Mouse (Mus musculus) spleen, postnatal 36 days (tissue): ENCODE results near the gene Hmg20a.
"Not testable (repeated sequence)": the region's sequence is repeated elsewhere in the genome, so short reads cannot be mapped to it uniquely, and the experiment has no call there.

Experiments used
- DNase-seq, 2 experiments: peaks; one replicate each; pipeline ENCODE4 v3.0.0; 2022; ENCODE audit warnings: low spot score in 2 of 2, mixed read lengths in 1 of 2

Hmg20a gene

DNA sequence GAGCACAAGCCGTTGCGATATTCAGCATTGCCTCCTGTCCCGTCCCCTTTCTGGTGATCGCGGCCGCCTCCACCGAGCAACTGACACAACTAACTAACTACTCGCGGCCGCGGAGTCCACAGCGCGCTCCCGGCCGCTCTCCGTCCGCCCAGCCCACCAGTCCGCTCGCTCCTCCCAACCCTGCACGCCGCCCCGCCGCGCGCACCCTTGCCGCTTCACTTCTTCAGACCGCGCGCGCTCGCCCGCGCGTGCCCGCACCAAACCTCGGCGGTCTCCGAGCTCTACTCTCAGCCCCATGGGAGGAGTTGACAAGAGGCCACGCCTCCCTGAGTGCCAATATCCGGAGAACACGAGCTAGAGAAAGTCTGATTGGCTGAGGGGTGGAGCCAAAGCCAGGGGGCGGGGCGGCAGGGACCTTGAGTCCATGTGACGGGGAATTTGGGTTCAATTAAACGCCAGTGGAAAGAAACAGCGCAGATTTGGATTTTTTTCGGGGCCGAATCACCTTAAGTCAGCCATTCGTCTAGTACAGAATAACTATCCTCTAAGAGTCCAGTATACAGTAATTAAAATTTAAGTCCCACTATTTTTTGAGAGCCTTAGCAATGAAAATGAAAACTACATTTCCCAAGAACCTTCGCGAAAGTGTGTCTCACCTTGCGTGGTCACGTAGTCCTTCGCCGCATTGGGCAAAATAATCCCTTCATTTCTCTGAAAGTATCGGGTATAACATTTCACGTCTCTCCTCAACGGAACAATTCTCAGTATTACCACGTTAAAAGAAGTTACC, at the start of gene Hmg20a, which contains the start of gene Peak1:
Gene Hmg20a (plus strand): TSS at position 662 of the 790 bp plus-strand sequence.
Gene Peak1 (minus strand): TSS at position 120 of the 790 bp plus-strand sequence.
- DNase-seq, result peak; percentile 100

DNA sequence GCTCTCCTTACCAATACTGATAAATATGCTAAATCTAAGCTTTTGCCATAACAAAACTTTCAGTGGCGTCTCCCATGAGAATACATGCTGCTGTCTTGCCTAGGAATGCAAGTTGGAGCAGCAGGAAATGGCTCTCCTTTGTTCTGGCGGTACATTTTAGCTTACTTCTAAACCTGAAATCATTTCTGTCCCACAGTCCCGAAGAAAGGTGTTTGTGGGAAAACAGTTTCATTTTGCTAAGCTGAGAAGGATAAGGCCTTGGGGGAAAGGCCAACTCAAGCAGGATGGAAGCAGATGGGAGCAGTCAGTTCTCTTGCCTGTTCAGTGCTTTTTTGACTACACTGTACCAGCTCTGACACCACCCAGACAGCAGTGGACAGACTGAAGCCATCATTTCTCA, 49.6 kb upstream of the Hmg20a start:
- DNase-seq, result no peak

DNA sequence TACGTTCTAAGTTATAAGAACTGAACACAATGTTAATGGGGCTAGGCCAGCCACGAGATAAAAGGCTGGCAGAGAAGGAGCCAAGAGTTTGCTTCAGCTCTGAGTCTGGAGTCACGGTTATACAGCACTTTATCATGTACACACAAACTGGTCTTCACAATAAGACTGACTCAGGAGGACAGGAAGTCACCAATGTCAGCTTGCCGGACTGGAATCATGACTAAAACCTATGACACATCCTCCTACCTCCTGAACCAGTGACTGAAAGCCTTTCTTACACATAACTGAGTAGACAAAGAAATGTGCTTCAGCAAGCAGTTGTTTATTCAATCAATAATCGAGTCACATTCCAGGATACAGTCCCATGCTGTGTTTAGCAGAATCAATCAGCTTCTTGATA, 47.7 kb upstream of the Hmg20a start:
- DNase-seq, result no peak

DNA sequence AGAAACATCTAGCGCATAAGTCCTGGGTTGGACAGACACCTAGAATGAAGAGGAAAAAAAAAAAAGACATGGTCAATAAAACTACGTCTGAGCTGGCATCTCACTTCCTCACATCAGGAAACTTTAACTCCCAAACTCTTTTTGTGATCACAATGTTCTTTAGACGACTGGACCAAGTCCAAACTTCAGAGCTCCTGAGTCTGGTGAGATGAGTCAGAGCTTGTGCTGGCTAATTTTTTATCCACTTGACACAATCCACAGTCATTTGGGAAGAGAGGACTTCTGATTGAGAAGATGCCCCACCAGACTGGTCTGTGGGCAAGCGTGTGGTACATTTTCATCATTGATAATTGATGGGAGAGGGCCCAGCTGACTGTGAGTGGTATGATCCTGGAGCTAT, 44.0 kb upstream of the Hmg20a start:
- DNase-seq, result no peak

DNA sequence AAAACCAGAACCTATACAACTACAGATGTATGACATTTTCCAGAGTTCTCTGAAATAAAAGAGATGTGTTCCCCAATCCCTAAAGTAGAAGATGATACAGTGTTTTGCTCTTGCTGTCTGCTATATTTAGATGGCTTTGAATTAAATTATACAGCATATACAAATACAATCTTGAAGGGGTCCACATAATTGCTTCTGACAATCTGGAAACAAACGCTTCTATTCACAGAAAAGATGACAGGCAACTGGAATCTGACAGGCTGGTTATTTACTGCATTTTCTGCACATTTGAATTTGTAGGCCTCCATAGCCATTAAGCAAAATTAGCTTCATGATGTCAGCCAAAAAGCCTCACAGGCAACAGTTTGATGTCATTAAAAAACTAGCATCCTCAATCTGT, 35.6 kb upstream of the Hmg20a start:
- no peak for DNase-seq

DNA sequence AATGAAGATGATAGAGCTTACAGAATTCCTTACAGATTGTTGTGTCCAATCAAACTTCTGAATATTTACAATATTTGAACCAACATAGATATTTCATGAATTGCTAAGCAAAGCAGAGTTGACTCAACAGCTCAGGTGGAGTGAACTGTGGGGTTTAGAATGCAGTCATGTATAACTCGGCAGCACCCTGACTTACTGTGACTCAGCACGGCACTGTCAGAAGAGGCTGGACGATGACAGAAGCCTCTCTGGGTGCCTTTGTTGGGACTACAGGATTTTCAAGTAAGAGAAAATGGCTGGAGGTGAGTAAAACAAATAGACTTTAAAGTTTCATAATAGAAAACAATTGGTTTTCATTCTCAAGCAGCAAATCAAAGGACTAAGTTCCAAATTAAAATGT, 25.6 kb upstream of the Hmg20a start:
- no peak for DNase-seq

DNA sequence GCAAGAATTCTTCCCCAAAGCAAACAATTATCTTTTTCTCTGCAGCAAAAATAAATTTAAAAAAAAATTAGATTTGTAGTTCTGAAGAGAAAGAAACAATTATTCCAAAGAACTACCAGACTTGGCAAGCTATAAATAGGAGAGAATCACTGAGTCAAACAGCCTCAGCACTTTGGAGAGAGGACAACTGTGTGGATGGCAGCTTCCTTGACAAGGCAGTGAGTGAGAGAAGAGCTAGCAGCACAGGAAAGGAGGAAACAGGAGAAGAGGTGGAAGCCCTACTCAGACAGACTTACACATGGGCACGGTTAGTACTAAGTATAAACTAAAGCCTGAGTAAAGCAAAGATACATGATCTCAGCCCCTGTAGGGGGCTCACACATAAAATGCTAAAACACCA, 22.1 kb upstream of the Hmg20a start:
- DNase-seq, result no peak

DNA sequence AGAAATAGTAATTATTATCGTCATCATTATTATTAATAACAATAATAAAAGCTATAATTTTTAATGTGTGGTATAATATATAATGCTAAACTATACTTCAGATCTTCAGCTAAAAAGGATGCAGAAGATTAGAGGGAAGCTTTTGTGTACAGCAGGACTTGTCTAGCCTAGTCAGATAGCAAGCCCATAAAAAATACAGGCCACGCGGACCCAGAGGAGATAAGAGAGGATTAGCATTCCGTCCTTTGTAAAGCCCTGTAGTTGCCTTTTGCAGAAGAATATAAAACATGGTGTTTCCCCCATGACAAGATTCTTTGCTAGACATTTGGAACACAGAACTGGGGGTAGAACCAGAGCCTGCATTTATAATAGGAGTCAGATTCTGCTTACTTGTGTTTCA, 13.8 kb upstream of the Hmg20a start:
- no peak for DNase-seq

DNA sequence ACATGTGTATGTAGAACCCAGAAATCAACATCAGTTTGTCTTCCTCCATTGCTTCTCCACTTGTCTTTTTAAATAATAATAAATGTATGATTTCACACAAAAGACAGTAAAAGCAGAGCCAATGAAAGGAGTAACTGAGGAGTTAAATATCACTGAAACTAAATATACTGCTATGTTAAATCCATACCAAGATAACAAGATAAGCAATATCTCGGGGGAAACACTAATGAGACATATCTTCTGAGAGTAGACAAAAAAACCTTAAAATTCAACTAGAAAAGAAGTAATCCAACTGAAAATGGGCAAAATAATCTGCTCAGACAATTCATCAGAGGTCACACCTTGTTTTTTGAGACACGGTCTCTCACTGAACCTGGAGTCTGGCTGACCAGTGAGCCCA, 8.5 kb upstream of the Hmg20a start:
- no peak for DNase-seq

DNA sequence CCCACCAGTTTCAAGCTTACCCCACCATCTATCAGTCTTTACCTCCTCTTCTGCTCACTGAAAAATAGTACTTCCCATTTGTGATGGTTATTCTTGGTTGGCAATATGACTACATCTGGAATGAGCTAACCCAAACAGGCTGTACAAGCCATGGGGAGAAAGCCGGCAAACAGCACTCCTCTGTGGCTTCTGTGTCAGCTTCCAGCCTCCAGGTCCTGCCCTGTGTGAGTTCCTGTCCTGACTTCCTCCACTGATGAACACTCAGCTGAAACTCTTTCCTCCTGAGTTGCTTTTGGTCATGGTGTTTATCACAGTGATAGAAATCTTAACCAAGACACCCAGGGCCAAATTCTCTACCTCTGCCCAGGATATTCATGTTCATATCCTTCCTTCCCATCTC, 5.7 kb upstream of the Hmg20a start:
- DNase-seq, result no peak

DNA sequence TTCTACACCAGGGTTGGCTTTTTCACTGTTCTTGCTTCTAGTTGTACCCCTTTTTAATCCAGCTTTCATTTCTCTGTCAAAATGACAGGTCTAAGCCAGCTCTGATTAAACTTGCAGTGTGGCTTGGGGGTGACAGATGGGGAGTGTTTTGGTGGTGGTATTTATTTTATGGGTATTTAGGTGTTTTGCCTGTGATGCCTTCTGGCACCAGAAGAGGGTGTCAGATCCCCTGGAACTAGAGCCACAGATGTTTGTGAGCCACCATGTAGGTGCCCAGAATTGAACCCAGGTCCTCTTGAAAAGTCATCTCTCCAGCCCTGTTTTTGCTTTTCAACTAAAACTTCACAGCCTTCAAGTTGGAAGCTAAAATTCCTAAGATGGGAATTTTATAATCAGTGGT, 4.1 kb upstream of the Hmg20a start:
- DNase-seq, result no peak

DNA sequence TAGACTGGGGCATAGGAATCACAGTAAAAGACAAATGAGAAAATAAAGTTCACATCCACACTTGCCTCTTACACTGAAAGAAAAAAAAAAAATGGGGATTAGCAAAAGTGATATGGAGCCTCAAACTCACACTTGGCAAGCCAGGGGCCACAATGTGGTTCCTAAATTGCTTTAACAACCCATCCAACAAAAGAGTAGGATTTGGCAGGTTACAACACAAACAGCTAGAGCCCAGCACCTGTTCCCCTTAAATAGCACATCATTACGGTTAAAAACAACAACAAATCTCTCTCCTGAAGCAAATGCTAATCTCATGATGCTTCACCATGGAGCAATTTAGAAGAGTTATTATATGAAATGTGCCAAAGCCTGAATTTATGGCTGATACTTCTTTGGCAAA, 3.0 kb upstream of the Hmg20a start:
- DNase-seq, result no peak

DNA sequence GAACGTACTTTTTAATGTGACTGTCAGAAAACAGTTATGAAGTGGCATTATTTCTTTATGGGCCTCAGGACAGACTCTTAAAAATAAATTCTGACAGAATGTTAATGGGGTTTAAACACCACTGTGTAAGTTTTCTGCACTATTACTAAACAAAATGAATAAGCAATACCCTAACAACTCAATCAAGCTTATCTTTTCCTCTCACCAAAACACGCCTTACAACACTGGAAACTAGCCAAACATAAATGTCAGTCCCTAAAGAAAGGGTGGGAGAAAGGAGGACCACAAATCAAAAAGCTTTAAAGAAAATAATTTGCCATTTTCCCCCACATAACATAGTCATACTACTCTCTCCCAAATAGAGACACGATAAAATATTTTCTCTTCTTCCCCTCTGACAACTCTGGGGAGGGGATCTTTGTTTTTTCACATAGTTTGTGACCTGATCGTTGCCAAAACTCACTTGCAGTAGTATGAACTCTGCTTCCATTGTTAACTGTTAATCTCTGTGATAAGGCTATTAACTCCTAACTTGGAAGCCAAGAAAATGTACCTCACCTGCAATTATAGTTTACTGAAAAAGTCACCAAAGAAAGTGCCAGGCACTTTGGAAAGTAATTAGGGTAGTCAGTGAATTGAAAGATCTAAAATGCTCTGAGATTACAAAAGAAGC, 2.3 kb upstream of the Hmg20a start:
- DNase-seq, result no peak

DNA sequence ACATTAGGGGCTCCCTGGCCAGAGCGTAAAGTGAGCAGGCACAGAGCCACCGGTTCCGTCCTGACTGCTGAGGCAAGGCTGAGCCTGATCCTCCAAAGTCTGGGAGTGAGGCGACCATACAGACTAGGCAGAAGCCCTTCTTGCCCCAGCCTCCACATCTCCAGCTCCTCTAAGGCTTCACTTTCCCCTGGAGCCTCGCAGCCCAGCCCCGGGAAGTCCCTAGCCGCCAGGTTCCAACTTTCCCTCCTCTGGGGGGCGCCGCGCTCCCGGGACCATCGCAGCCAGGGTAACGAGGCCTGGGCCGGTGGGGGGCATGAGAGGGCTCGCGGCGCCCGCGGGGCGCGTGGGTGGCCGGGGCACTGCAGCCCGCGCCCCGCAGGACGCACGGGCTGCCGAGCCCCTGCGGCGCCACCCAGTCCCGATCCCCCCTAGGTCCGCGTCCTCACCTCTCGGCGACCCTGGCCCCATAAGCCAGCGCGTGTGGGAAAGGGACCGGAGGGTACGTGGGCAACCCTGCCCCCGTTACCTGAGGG, 928 bp upstream of the Hmg20a start:
- DNase-seq, result peak; percentile 79 to 83

DNA sequence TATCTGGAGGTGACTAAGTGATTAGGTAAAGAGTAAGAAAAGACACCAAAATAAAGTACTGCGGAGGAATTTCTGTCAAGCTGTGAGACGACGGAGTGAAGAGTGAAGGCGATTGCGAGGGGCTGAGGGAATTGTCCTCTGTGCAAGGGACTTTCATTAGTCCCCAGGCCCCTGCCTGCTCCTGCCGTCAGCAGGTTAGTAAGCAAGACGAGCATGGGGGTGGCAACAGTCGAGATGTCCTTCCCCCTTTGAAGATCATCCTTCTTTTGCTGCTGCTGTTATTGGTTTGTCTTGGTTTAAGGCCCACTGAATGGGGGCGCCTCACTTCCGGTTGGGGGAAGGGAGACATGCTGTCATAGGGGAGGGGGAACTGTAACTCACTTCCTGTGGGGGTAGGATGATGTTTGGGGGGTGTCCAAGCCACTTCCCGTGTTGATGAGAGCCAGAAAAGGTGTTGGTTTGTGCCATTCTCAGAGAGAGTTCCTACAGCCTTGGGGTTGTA, 380 bp downstream of the Hmg20a start:
- DNase-seq, result peak; percentile 86 to 90

DNA sequence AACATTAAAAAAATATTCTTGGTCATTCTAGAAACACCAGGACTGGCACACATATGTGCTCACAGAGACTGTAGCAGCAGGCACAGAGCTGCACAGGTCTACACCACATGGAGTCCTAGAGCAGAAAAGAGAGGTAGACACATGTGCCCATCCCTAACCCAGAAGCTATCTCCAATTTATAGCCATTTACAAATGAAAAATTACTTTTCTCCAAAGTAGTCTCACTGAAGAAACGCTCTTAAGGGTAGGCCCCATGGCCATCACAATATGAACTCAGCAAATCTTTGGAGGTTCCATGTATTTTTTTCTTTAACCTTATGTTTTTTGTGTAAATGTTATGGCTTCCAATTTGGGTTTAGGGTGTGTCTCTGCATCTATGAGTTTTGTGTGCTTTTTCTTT, 1.8 kb downstream of the Hmg20a start:
- DNase-seq, result no peak

DNA sequence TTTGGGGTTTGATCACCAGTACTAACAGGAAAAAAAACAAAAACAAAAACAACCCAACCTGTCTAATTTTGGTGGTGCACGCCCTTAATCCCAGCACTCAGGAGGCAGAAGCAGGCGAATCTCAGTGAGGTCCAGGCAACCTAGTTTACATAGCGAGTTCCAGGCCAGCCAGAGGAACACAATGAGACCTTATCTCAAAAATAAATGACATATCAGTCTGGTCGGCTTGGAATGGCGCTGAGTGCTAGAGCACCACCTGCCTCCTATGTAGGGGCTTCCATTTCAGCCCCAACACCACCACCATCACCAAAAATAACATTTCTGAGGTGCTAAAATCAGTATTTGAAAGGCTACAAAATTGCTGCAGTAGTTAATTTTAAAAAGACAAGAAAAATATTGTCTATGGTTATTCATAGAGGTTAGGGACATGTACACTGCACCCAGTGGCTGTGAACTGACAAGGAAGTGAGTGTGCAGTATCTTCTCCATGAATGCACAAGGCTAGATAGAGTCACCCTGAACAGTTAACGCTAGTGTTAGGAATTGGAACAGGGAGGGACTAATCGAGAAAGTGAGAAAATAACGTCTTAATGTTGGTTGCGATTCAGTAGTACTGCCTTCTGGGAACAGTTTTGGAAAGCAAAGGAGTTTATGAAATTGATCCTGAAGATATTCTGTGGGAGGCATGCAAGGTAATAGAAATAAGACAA, 2.6 kb downstream of the Hmg20a start:
- no peak for DNase-seq

DNA sequence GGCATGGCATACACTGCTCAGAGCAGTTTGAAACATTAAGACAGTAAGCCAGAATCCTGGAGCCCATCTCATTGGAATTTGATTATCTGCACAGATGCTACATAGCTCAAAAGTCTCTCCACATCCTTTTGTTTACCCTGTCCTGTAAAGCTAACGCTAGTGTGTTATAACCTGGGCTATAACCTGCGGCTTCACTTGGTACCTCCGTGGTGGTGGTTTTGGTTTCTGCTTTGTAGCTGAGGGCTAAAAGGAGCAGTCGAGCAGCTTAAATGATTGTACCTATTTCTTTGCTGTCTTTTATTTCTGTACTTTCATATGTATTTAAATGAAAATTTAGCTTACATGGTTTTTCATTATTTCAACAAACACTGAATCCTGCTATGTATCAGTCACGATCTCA, 3.6 kb downstream of the Hmg20a start:
- peak in 1 of 2 experiments; percentile 6 for DNase-seq

DNA sequence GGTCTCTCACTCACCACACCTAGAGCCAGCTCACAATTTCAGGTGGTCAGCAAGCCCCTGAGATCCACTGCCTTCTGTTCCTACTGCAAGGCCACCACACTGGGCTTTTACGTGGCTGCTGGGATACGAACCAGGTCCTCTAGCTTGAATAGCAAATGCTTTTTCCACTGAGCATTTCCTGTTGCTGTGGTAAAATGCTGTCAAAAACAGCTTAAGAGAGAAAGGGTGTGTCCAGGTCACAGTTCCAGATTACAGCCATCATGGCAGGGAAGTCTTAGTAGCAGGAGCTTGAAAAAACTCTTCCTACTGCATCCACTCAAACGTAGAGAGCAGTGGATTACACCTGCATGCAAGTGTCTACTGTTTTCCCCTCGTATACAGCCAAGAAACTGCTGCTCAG, 6.5 kb downstream of the Hmg20a start:
- DNase-seq, result no peak

DNA sequence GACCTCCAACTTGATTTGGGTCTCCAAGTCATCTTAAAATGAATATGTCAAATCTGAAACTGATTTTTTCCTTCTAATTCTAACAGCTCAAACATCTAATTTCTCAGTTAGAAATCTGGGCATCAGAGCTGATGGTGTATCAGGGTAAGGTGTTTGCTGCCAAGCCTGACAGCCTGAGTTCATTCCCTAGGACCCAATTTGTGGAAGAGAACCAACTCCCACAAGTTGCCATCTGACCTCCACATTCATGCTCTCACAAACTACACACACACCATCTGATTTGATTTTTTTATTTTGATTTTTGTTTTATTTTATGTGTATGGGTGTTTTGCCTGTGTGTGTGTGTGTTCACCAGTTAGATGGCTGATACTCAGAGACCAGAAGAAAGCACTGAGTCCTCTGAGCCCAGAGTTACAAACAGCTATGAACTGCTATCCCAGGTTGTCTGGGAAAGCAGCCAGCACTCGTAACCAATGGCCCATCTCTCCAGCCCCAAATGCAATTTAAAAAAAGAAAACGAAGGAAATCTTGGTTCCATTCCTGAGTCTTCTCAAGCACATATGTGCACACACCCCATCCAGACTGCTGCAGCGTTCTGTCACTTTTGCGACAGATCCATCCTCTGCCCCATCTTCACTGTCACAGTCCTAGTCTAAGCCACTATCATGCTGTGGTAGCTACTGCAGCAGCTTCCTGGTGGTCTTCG, 17.6 kb downstream of the Hmg20a start:
- no peak for DNase-seq

DNA sequence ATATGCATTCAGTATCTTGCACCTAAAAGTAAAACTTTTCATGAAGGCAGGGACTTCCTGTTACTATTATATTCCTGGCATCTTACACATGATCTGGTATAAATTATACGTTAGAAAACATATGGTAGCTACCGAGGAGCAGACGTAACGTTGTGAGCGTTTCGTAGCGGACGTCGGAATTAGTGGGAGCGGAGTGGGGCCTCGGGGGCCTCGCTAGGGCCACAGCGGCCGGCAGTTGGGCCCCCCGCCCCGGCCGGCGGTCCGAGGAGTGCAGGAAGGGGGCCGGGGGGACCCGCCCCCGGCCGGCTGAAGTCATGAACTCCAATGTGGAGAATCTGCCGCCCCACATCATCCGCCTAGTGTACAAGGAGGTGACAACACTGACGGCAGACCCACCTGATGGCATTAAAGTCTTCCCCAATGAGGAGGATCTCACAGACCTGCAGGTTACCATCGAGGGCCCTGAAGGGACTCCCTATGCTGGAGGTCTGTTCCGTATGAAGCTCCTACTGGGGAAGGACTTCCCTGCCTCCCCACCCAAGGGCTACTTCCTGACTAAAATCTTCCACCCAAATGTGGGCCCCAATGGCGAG, 19.0 kb downstream of the Hmg20a start:
- DNase-seq, result not testable (repeated sequence)
